Mouse (Mus musculus) hindbrain, embryonic 11.5 days (tissue): ENCODE results near the gene Ypel2. TPM values are rescaled to one million over a fixed set of nuclear protein-coding genes. Genes with fewer than 3 reads are reported as not detected.

Experiments
- ATAC-seq: fragments of 200-750 bp; cut with Nextera tagmentation; 2 replicates; pipeline ENCODE4 v1.8.0; 2017; ENCODE audit warnings: mild to moderate bottlenecking, moderate TSS enrichment, moderate library complexity; ENCODE audit not compliant: low FRiP score
- DNase-seq: peaks from one replicate; pipeline ENCODE4 v3.0.0-alpha.2; 2015; ENCODE audit warnings: low spot score
- H3K27ac ChIP-seq: fragments of 300-500 bp; sonication (generic); 2 replicates; pipeline ENCODE4 v1.5.1; 2014; ENCODE audit warnings: mild to moderate bottlenecking, low read depth, low read length
- H3K27me3 ChIP-seq: fragments of 300-500 bp; sonication (generic); 2 replicates; pipeline ENCODE4 v1.6.1; 2014; ENCODE audit warnings: mild to moderate bottlenecking, low read length, moderate library complexity, mixed read lengths; ENCODE audit not compliant: control insufficient read depth, insufficient read depth
- H3K36me3 ChIP-seq: fragments of 300-500 bp; sonication (generic); 2 replicates; pipeline ENCODE4 v1.6.1; 2014; ENCODE audit warnings: mild to moderate bottlenecking, low read length, moderate library complexity, mixed read lengths; ENCODE audit not compliant: control insufficient read depth, insufficient read depth
- H3K4me1 ChIP-seq: fragments of 300-500 bp; sonication (generic); replicated peaks from 2 replicates; pipeline ENCODE4 v1.6.1; 2014; ENCODE audit warnings: low read length, mixed read lengths; ENCODE audit not compliant: control insufficient read depth, insufficient read depth
- H3K4me2 ChIP-seq: fragments of 300-500 bp; sonication (generic); replicated peaks from 2 replicates; pipeline ENCODE4 v1.6.1; 2014; ENCODE audit warnings: mild to moderate bottlenecking, low read depth, low read length
- H3K4me3 ChIP-seq: fragments of 300-500 bp; sonication (generic); 2 replicates; pipeline ENCODE4 v1.5.1; 2014; ENCODE audit warnings: low read depth, low read length
- H3K9ac ChIP-seq: fragments of 300-500 bp; sonication (generic); 2 replicates; pipeline ENCODE4 v1.6.1; 2014; ENCODE audit warnings: low read depth, low read length
- H3K9me3 ChIP-seq: fragments of 300-500 bp; sonication (generic); 2 replicates; pipeline ENCODE4 v1.6.1; 2016; ENCODE audit warnings: low read length; ENCODE audit not compliant: control insufficient read depth
- WGBS: fragments of 180-500 bp; shearing (Covaris S2); extraction: QIAGEN DNeasy Blood & Tissue Kit; methylation state at CpG from one replicate; pipeline ENCODE4 v1.1.7; 2014; 5-methylcytosine and 5-hydroxymethylcytosine counted together
- polyA plus RNA-seq: library from polyadenylated mRNA; unstranded; fragments of >200 nt; fragmentation: Nextera tagmentation; extraction: Ambion mirVana; gene quantifications from 2 replicates; pipeline ENCODE4 v1.2.1, GENCODE M21; 2014

Ypel2 gene
- polyA plus RNA-seq, 1 experiment from 2014 or later = 6.8 TPM

DNA sequence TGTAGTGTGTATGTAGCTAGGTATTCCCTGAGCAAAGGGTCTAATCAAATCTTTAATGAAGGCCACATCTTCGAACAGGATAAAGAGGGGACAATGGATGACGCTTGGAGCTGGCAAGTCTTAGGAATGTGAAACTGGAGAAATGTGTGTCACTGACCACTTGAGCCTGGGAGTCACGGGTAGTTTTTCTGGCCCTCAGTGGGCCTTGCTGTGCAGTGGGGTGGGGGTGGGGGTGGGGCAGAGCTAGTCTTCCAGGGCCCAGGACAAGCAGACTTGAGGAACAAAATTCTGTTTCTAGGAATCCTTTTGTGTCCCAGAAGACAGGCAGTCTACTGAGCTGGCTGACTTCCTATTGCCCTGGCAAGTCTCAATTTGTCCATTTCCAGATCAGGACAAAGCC lies 55.0 kb downstream of the Ypel2 start:
- no peak for ATAC-seq
- Histone ChIP-seq H3K4me2 (no peak overlapping the region), H3K36me3 (no peaks in the 10 kb centered on the region), H3K4me3 (no peak overlapping the region), H3K4me1 (no peaks in the 10 kb centered on the region), H3K27ac (no peak overlapping the region), H3K9ac (no peak overlapping the region), H3K27me3 (no peaks in the 10 kb centered on the region), H3K9me3 (no peaks in the 10 kb centered on the region)
- WGBS = 78% methylated on average over 3 of the region's 3 CpGs
- DNase-seq = no peak

DNA sequence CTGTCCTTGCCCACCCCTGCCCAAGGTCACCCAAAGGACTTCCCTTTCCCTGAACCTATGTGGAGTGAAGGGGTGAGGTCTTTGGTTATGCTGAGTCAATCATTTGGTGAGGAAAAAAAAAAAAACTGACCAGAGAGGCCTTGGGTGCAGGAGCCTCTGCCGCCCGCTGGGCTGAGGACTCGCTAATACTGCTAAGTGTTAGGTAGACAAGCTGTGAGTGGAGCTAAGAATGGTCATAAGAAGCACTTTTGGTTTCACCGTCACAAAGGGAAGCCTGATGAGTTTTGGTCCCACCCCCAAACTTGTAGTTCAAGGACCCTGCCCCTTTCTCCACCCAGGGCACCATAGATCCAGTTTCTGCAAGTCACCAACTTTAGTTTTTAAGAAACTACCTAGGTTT lies 55.4 kb downstream of the Ypel2 start:
- ATAC-seq (no peak), DNase-seq (no peak)
- Histone ChIP-seq H3K4me2 (no peak overlapping the region), H3K27me3 (no peaks in the 10 kb centered on the region), H3K4me1 (no peaks in the 10 kb centered on the region), H3K27ac (no peak overlapping the region), H3K9me3 (no peaks in the 10 kb centered on the region), H3K36me3 (no peaks in the 10 kb centered on the region), H3K9ac (no peak overlapping the region), H3K4me3 (no peak overlapping the region)
- WGBS = 91% methylated on average over 4 of the region's 4 CpGs

- H3K9me3 ChIP-seq = no peaks in the 10 kb centered on the region
- H3K4me3 ChIP-seq = no peak overlapping the region
- H3K9ac ChIP-seq = no peak overlapping the region
- no peak overlapping the region for H3K27ac ChIP-seq
- DNase-seq (no peak), ATAC-seq (no peak)
- 68% methylated on average over 9 of the region's 9 CpGs for WGBS
- no peaks in the 10 kb centered on the region for H3K4me1 ChIP-seq
- H3K36me3 ChIP-seq = no peaks in the 10 kb centered on the region
- H3K27me3 ChIP-seq = no peaks in the 10 kb centered on the region
- no peak overlapping the region for H3K4me2 ChIP-seq
Measured at GRCm38 (mm10) chr11:86936938-86937337, 56.6 kb downstream of the Ypel2 start.

DNA sequence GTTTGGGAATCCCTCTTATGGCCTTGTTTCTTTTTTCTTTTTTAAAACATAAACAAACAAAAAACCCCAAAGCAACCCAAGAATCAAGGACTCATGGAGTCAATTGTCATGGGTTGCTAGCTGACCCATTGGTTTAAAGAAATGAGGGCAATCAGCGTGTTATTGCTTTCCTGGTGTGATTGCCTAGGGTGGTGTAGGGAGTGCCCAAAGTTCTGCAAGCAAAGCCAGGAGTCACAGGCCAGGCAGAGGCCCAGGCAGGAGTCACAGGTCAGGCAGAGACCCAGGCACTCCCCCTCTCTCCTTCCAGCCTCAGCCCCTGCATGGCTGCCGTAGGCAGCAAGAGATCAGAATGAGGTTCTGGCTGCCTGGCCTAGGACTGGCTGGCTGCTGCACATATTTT lies 58.6 kb downstream of the Ypel2 start:
- ATAC-seq (no peak), DNase-seq (no peak)
- Histone ChIP-seq H3K4me2 (no peak overlapping the region), H3K9ac (no peak overlapping the region), H3K9me3 (no peaks in the 10 kb centered on the region), H3K27ac (no peak overlapping the region), H3K4me3 (no peak overlapping the region), H3K27me3 (no peaks in the 10 kb centered on the region), H3K4me1 (no peaks in the 10 kb centered on the region), H3K36me3 (no peaks in the 10 kb centered on the region)
- 74% methylated on average over 2 of the region's 2 CpGs for WGBS

DNA sequence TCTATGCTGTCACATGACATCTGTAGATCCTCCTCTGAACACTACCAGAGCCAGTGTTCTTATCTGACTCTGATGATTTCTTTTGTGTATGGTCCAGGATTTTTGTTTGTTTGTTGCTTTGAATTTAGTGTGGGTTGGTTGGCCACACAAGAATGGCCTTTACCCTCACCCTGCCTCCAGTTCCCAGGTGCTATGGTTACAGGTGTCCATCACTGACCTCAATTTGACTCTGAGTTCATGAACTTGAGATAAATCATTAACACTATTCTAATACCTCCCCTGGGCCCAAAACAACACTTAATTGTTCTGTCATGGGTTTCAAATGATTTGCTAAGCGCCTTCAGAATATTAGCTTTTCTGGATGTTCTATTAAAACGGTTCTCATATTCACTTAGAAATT lies 61.3 kb downstream of the Ypel2 start:
- Histone ChIP-seq H3K9ac (no peak overlapping the region), H3K9me3 (no peaks in the 10 kb centered on the region), H3K27ac (no peak overlapping the region), H3K27me3 (no peaks in the 10 kb centered on the region), H3K4me1 (no peaks in the 10 kb centered on the region), H3K4me2 (no peak overlapping the region), H3K4me3 (no peak overlapping the region), H3K36me3 (no peaks in the 10 kb centered on the region)
- ATAC-seq (no peak), DNase-seq (no peak)
- 92% methylated on average over 2 of the region's 2 CpGs for WGBS

GRCm38 (mm10) chr11:86930636-86931180 lies 62.8 kb downstream of the Ypel2 start:
- H3K27me3 ChIP-seq = no peaks in the 10 kb centered on the region
- H3K4me3 ChIP-seq = no peak overlapping the region
- no peak overlapping the region for H3K4me2 ChIP-seq
- no peaks in the 10 kb centered on the region for H3K36me3 ChIP-seq
- H3K4me1 ChIP-seq = no peaks in the 10 kb centered on the region
- 78% methylated on average over 10 of the region's 10 CpGs for WGBS
- DNase-seq (no peak), ATAC-seq (no peak)
- H3K9me3 ChIP-seq = no peaks in the 10 kb centered on the region
- H3K27ac ChIP-seq = no peak overlapping the region
- no peak overlapping the region for H3K9ac ChIP-seq

DNA sequence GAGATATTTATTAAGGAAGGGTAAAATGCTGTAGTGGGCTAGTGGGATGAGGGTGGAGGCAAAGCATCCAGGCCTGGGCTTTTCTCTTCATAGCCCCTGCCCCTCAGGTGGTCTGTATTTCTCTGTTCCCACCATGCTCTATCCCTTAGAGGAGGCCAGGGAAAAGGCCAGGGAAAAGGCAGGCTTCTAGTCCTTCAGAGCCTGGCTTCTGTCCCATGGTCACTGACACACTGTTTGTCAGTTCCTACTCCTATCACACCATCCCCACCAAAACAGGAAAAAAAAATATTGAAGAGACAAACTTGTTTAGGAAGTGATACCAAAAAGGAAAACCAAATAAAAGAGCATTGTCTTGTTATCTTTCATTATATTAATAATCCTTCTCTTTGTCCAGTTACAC lies 63.5 kb downstream of the Ypel2 start:
- Histone ChIP-seq H3K4me2 (no peak overlapping the region), H3K9ac (no peak overlapping the region), H3K9me3 (no peaks in the 10 kb centered on the region), H3K27me3 (no peaks in the 10 kb centered on the region), H3K36me3 (no peaks in the 10 kb centered on the region), H3K4me1 (no peaks in the 10 kb centered on the region), H3K27ac (no peak overlapping the region), H3K4me3 (no peak overlapping the region)
- DNase-seq = no peak
- no peak for ATAC-seq

DNA sequence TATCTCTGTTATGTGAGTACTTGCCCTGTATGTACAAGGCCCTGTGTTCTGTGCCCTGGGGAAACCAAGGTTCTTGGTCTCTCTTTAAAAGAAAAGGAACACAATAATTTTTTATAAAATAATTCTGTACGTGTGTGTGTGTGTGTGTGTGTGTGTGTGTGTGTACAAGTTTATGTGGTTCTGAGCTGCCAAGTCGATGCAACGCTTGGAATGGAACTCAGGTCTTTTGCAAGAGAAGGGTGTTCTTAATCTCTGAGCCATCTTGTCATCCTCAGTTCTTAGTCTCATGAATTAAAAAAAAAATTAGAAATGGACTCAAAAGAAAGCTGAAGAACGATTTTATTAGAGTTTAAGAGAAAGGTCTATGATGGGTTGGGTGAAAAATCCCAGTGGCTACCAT lies 64.0 kb downstream of the Ypel2 start:
- ATAC-seq (no peak), DNase-seq (no peak)
- H3K4me2 ChIP-seq = no peak overlapping the region
- H3K9me3 ChIP-seq = no peaks in the 10 kb centered on the region
- H3K27me3 ChIP-seq = no peaks in the 10 kb centered on the region
- no peaks in the 10 kb centered on the region for H3K4me1 ChIP-seq
- 81% methylated on average over 4 of the region's 4 CpGs for WGBS
- H3K27ac ChIP-seq = no peak overlapping the region
- H3K36me3 ChIP-seq = no peaks in the 10 kb centered on the region
- H3K9ac ChIP-seq = no peak overlapping the region
- no peak overlapping the region for H3K4me3 ChIP-seq

DNA sequence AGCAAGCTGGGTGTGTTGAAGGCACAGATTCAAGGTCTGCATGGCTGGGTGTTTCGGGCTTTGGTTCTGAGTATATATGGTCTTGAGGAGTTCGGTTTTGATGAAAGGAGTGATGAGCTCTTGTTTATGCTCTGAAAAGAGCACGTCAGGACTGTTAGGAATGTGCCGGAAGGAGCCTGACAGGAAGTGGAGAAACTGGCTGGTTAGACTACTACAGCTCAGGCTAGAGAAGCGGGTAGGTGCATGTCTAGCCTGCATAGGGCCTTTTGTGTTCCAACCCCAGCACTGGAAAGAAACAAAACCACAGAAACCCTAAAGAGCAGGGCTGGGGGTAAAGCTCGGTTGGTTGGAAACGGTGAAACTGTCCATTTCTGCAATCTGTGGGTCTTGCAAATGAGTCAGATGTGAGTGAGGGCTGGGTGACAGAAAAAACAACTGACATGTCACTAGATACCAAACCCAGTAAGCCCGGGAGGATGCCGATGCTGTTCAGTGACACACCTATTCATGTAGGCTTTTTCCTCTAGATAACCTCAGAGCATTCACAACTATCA lies 68.3 kb downstream of the Ypel2 start:
- Histone ChIP-seq H3K36me3 (no peaks in the 10 kb centered on the region), H3K4me2 (no peak overlapping the region), H3K4me1 (no peaks in the 10 kb centered on the region), H3K4me3 (no peak overlapping the region), H3K27me3 (no peaks in the 10 kb centered on the region), H3K9ac (no peak overlapping the region), H3K9me3 (no peaks in the 10 kb centered on the region), H3K27ac (no peak overlapping the region)
- 90% methylated on average over 9 of the region's 9 CpGs for WGBS
- DNase-seq (no peak), ATAC-seq (no peak)
